Mouse (Mus musculus): Measurements from ENCODE around the gene Thap3.

DNA sequence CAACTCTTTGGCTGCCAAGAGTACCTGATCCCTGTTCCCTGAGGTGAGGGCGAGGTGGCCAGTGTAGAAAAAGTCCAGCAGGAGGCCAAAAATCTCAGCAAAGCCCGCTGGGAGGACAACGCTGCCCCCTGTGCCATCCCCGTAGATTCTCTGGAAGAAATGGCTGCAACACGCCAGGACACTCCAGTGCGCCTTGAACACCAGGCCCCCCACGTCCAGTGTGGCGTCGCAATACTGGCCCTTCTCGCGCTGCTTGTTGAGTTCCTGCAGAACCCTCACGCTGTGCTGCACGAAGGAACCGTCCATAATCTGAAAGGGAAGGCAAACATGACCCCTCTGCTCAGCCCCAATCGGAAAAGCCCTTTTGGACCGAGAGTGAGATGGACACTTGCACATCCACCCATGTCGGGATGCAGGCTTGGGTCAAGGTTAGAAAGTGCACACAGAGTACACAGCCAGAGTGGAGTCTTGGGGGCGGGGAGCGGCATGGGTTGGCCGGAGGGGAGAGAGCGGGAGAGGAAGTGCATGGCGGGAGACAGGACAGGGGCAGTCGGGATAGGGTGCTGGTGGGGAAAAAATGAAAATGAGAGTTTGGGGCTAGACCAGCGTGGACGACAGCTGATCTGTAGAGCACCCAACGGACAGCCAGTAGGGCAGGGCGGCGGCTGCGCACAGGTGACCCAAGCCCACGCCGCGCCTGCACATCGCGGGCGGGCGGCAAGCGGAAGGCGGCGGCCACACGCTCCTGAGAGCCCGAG, 38.1 kb upstream of the Thap3 start:
- TF ChIP-seq CTCF (IDR thresholded peaks at IDR 0.05; ENCODE audit: control insufficient read depth, insufficient read depth, low read length) (no peak), POLR2A (IDR thresholded peaks at IDR 0.05; ENCODE audit: borderline replicate concordance, control insufficient read depth, low read depth, low read length) (no peak)
